Mouse (Mus musculus) thymus, postnatal 10 days (tissue): ENCODE data around the gene Thada.

Experiments used
- DNase-seq, 2 experiments: peaks; one replicate each; pipeline ENCODE4 v3.0.0; 2021; ENCODE audit warnings: low spot score in 2 of 2

Gene Thada

DNA sequence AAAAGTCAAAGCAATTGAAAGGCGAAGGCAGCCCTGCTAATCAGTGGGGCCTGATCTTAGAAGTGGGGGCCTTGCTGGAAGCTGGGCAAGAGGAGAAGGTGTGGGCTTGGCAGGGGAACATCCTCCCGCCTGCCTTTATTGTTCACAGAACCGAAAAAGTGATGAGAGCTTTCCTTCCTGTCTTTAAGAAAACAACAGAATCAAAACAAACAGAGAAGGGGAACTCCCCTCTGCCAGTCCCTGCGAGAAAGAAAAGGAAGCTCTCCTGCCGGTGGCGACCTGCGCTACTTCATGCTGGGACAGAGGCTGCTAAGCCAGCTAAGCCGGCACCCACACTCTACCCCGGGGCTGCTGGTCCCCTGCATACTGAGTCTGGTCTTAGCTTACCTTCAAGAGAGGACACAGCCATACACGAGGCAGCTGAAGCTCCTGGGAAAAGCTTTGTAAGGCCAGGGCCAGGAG is 320.1 kb downstream of the Thada start:
- peak; percentile 58 to 61 for DNase-seq

DNA sequence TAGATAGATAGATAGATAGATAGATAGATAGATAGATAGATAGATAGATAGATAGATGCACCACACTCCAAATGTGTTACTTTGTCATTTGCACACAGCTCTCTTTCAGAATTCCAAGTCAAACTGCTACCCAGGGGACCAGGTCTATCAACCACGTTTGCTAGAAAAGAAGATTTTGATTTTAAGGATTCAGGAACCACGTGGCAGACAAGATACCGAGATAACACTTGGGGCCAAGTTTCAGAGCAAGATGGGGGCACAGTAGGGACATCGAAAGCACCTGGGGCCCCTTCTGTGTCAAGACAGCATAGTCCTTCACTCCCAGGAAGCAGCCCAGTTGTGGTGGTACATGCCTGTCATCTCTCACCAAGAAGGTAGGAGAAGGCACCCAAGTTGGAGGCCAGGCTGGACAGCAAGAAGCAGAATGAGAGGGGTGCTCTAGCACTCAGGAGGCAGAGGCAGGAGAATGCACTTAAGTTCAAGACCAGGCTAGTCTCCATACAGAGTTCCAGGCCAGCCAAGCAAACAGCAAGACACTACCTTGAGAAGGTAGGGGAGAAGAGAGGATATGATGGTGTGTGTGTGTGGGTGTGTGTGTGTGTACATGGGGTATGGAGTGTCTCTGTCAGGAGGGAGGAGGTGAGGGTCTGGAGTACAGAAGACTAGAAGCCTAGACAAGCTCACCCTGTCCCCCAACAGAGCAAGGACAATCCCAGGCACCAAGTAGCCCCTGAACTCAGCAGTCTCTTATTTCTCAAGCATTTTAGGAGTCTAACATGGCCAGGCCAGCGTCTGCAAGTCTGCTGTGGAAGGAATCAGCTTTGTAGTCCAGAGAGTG is 321.0 kb downstream of the Thada start:
- no peak for DNase-seq

DNA sequence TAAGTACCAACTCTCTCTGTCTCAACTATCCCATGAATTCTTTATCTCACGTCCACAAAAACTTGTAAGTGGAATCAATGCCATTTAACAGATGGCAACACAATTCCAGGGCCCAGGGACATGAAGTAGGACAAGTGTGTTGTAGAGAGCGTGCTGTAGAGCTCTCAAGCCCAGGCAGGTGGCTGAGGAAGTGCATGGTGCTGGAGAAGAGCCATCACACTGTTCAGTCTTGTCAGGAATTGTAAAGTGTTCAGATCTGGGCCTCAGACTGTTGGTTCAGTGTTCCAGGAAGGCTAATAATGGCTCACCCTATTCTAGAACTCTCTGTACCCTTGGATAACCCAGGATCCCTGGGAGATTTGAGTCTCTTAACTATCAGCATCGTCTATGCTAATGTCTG is 321.9 kb downstream of the Thada start:
- no peak for DNase-seq

GRCm38 (mm10) chr17:84143219-84143844 is 322.7 kb downstream of the Thada start:
- no peak for DNase-seq

DNA sequence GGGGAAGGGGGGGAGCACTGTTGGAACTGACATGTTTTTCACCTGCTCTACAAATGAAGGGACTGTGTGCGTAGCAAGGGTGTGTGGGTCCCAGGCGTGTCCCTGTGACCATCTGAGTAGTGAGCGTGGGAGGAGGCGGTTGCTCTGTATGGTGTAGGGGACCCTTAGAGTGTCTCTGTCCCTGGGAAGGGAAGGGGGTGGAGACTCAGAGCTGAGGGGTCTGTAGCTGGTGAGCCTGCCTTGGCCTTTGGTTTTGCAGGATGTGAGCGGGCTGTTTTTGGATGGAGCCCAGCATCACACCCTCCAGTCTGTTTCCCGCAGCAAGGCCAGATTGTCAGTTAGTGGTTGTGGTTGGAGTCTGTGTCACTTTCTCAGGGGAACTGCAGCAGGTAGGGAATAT is 324.3 kb downstream of the Thada start:
- no peak for DNase-seq

DNA sequence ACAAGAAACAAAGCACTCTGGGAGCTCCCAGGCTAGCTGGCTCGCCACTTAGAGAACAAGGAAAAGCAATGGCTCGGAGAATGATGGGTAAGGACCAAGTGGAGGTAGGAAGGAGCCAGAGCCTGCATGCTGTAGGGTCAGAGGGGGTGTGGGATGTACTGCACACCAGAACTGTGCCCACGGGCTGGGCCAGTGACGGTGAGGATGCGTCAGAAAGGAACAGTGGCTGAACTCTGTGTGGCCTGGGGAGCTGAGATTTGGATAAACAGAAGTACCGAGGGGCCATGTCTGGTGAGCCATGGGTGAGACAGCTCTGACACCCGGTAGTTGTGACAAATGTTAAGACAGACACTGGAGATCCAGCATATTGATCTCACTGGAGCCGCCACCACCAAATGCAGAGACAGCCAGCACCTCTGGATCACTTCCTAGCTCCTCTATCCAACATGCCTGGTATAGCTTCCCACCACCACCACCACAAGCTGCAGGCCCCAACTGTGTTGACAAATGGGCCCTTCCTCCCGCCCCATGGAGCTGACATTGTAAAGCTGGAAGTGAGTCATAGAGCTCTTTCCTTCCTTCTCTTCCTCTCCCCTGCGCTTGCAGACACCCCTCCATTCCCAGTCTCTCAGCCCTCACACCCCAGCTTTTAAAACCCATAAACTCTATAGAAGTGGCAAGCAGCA is 325.0 kb downstream of the Thada start:
- DNase-seq: no peak
